Mouse (Mus musculus): ENCODE measurements at regions not wholly inside any gene's neighbourhood (a gene's known extent, or its start where the extent isn't known, plus 50 kb on each side); places are given as distances from the start of the nearest gene placed in this dataset.
"Not testable (repeated sequence)": the region's sequence is repeated elsewhere in the genome, so short reads cannot be mapped to it uniquely, and the experiment has no call there.

- Histone ChIP-seq H3K9me3 (replicated peaks) (no peaks in the 10 kb centered on the region), H3K36me3 (no peaks in the 10 kb centered on the region), H3K27ac (no peak overlapping the region), H3K4me3 (no peak overlapping the region), H3K27me3 (no peaks in the 10 kb centered on the region), H3K9ac (no peak overlapping the region), H3K4me2 (no peak overlapping the region), H3K4me1 (replicated peaks) (no peaks in the 10 kb centered on the region)
- WGBS: 74% methylated on average over 3 of the region's 3 CpGs
- ATAC-seq (replicated peaks; ENCODE audit: insufficient number of reproducible peaks, insufficient read depth, low FRiP score, low read depth): no peak
These were observed 109.4 kb upstream of the Arid1b start for GRCm38 (mm10) chr17:4884761-4885160.

GRCm38 (mm10) chr17:4887331-4887730 lies 106.8 kb upstream of the Arid1b start:
- not testable (repeated sequence) for H3K36me3 ChIP-seq; H3K4me2 ChIP-seq; H3K4me3 ChIP-seq; H3K4me1 ChIP-seq (replicated peaks); H3K27ac ChIP-seq; H3K9ac ChIP-seq; ATAC-seq (replicated peaks; ENCODE audit: insufficient number of reproducible peaks, insufficient read depth, low FRiP score, low read depth); H3K9me3 ChIP-seq (replicated peaks); H3K27me3 ChIP-seq
- WGBS: 87% methylated on average over 12 of the region's 12 CpGs

- 58% methylated on average over 2 of the region's 2 CpGs for WGBS
- Histone ChIP-seq H3K4me3 (no peak overlapping the region), H3K9ac (no peak overlapping the region), H3K36me3 (no peaks in the 10 kb centered on the region), H3K4me1 (replicated peaks) (no peaks in the 10 kb centered on the region), H3K4me2 (no peak overlapping the region), H3K9me3 (replicated peaks) (no peaks in the 10 kb centered on the region), H3K27ac (no peak overlapping the region), H3K27me3 (no peaks in the 10 kb centered on the region)
- no peak for ATAC-seq (replicated peaks; ENCODE audit: insufficient number of reproducible peaks, insufficient read depth, low FRiP score, low read depth)
These were observed 104.6 kb upstream of the Arid1b start for GRCm38 (mm10) chr17:4889577-4889976.

- H3K4me2 ChIP-seq: no peak overlapping the region
- ATAC-seq (replicated peaks; ENCODE audit: insufficient number of reproducible peaks, insufficient read depth, low FRiP score, low read depth): no peak
- H3K4me1 ChIP-seq (replicated peaks): no peaks in the 10 kb centered on the region
- no peaks in the 10 kb centered on the region for H3K9me3 ChIP-seq (replicated peaks)
- H3K4me3 ChIP-seq: no peak overlapping the region
- H3K36me3 ChIP-seq: no peaks in the 10 kb centered on the region
- 77% methylated on average over 1 of the region's 1 CpGs for WGBS
- no peak overlapping the region for H3K27ac ChIP-seq
- H3K9ac ChIP-seq: no peak overlapping the region
- H3K27me3 ChIP-seq: no peaks in the 10 kb centered on the region
These were observed 104.0 kb upstream of the Arid1b start for GRCm38 (mm10) chr17:4890131-4890530.

- Histone ChIP-seq H3K9ac (no peak overlapping the region), H3K27ac (no peak overlapping the region), H3K4me1 (replicated peaks) (no peaks in the 10 kb centered on the region), H3K4me2 (no peak overlapping the region), H3K9me3 (replicated peaks) (no peaks in the 10 kb centered on the region), H3K27me3 (no peaks in the 10 kb centered on the region), H3K4me3 (no peak overlapping the region), H3K36me3 (no peaks in the 10 kb centered on the region)
- 82% methylated on average over 8 of the region's 8 CpGs for WGBS
- ATAC-seq (replicated peaks; ENCODE audit: insufficient number of reproducible peaks, insufficient read depth, low FRiP score, low read depth): no peak
These were observed 102.6 kb upstream of the Arid1b start for GRCm38 (mm10) chr17:4891576-4891975.

GRCm38 (mm10) chr17:4894756-4895330 lies 99.3 kb upstream of the Arid1b start:
- not testable (repeated sequence) for ATAC-seq (replicated peaks; ENCODE audit: insufficient number of reproducible peaks, insufficient read depth, low FRiP score, low read depth); H3K36me3 ChIP-seq; H3K4me1 ChIP-seq (replicated peaks); H3K27ac ChIP-seq; H3K27me3 ChIP-seq; H3K9me3 ChIP-seq (replicated peaks); H3K4me3 ChIP-seq; H3K9ac ChIP-seq; H3K4me2 ChIP-seq
- WGBS: 86% methylated on average over 10 of the region's 10 CpGs

- Histone ChIP-seq H3K27ac (no peak overlapping the region), H3K9ac (no peak overlapping the region), H3K9me3 (replicated peaks) (no peaks in the 10 kb centered on the region), H3K4me1 (replicated peaks) (peaks cover 3% of the 10 kb centered on the region; the same call in 1 of the 2 replicates), H3K4me2 (no peak overlapping the region), H3K4me3 (no peak overlapping the region), H3K27me3 (no peaks in the 10 kb centered on the region), H3K36me3 (no peaks in the 10 kb centered on the region)
- ATAC-seq (replicated peaks; ENCODE audit: insufficient number of reproducible peaks, insufficient read depth, low FRiP score, low read depth): no peak
- WGBS: 74% methylated on average over 3 of the region's 3 CpGs
These were observed 91.0 kb upstream of the Arid1b start for GRCm38 (mm10) chr17:4903129-4903528.

- H3K9ac ChIP-seq: no peak overlapping the region
- H3K4me2 ChIP-seq: peak overlapping the region; percentile 78; the same call in 1 of the 2 replicates
- H3K36me3 ChIP-seq: no peaks in the 10 kb centered on the region
- no peak overlapping the region for H3K4me3 ChIP-seq
- H3K27me3 ChIP-seq: no peaks in the 10 kb centered on the region
- peak overlapping the region; percentile 98; the same call in 1 of the 2 replicates for H3K27ac ChIP-seq
- peaks cover 9% of the 10 kb centered on the region for H3K4me1 ChIP-seq (replicated peaks)
- no peak for ATAC-seq (replicated peaks; ENCODE audit: insufficient number of reproducible peaks, insufficient read depth, low FRiP score, low read depth)
- 54% methylated on average over 3 of the region's 3 CpGs for WGBS
- H3K9me3 ChIP-seq (replicated peaks): no peaks in the 10 kb centered on the region
These were observed 87.6 kb upstream of the Arid1b start for GRCm38 (mm10) chr17:4906504-4906903.

- Histone ChIP-seq H3K4me3 (peak overlapping the region; percentile 64), H3K27ac (peak overlapping the region; percentile 98), H3K4me2 (peak overlapping the region; percentile 78), H3K4me1 (replicated peaks) (peaks cover 9% of the 10 kb centered on the region), H3K36me3 (no peaks in the 10 kb centered on the region), H3K9me3 (replicated peaks) (no peaks in the 10 kb centered on the region), H3K9ac (peak overlapping the region; percentile 67), H3K27me3 (no peaks in the 10 kb centered on the region)
- WGBS: 0% methylated on average over 12 of the region's 14 CpGs
- no peak for ATAC-seq (replicated peaks; ENCODE audit: insufficient number of reproducible peaks, insufficient read depth, low FRiP score, low read depth)
These were observed 86.9 kb upstream of the Arid1b start for GRCm38 (mm10) chr17:4907181-4907752.

GRCm38 (mm10) chr17:4907841-4908571 lies 86.1 kb upstream of the Arid1b start:
- Histone ChIP-seq H3K4me2 (peak overlapping the region; percentile 78), H3K9me3 (replicated peaks) (no peaks in the 10 kb centered on the region), H3K4me3 (peak overlapping the region; percentile 64), H3K27me3 (no peaks in the 10 kb centered on the region), H3K9ac (peak overlapping the region; percentile 67), H3K27ac (peak overlapping the region; percentile 98), H3K4me1 (replicated peaks) (peaks cover 9% of the 10 kb centered on the region), H3K36me3 (no peaks in the 10 kb centered on the region)
- peak; percentile 96 for ATAC-seq (replicated peaks; ENCODE audit: insufficient number of reproducible peaks, insufficient read depth, low FRiP score, low read depth)
- WGBS: under 1% methylated on average over 85 of the region's 85 CpGs

- ATAC-seq (replicated peaks; ENCODE audit: insufficient number of reproducible peaks, insufficient read depth, low FRiP score, low read depth): peak; percentile 29
- Histone ChIP-seq H3K27ac (peak overlapping the region; percentile 98), H3K9ac (peak overlapping the region; percentile 67), H3K27me3 (no peaks in the 10 kb centered on the region), H3K4me2 (peak overlapping the region; percentile 78), H3K9me3 (replicated peaks) (no peaks in the 10 kb centered on the region), H3K4me1 (replicated peaks) (peaks cover 9% of the 10 kb centered on the region), H3K4me3 (peak overlapping the region; percentile 64), H3K36me3 (no peaks in the 10 kb centered on the region)
- WGBS: 3% methylated on average over 17 of the region's 17 CpGs
These were observed 85.6 kb upstream of the Arid1b start for GRCm38 (mm10) chr17:4908572-4908965.
